Mouse (Mus musculus) right cerebral cortex, adult 18-20 months (tissue): ENCODE data around the gene Ube2e2.
"Not testable (repeated sequence)": the region's sequence is repeated elsewhere in the genome, so short reads cannot be mapped to it uniquely, and the experiment has no call there.

Source experiments
- DNase-seq: peaks from one replicate; pipeline ENCODE4 v3.0.0; 2022; ENCODE audit warnings: mixed read lengths

Gene Ube2e2

DNA sequence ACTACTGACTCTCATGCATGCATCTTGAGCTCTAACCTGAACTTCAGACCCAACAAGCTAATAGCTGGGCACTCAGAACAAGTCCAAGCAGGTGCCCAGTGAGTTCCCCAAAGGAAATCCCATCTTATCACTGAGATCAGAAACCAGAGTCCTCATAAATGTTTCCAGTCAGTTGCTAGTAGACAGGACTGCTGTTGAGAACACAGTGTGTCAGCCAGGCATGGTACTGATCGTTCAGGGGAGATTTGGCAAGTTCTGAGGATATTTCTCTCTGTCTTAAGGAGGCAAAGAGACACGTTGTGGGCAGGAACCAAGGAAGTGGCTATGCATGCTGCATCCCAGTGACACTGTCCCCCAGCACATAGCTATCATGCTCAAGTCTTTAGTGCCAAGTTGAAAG is 275.5 kb downstream of the Ube2e2 start:
- DNase-seq = peak; percentile 19

DNA sequence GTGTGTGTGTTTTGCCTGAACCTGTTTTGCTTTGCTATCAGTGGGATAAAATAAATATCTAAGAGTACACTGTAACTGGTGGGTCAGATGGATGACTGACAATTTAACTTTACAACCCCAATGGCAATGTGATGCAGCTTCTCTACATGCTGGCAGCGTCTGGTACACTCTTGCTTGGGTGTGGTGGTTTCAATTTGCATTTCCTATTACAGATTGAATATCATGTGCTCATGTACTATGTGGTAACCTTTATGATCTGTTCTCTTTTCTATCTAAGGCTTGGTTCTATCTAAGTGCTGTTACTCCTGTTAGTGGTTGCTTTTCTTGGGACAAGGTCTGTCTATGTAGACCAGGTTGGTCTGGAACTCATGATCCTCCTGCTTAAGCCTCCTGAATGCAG is 292.1 kb downstream of the Ube2e2 start:
- no peak for DNase-seq

DNA sequence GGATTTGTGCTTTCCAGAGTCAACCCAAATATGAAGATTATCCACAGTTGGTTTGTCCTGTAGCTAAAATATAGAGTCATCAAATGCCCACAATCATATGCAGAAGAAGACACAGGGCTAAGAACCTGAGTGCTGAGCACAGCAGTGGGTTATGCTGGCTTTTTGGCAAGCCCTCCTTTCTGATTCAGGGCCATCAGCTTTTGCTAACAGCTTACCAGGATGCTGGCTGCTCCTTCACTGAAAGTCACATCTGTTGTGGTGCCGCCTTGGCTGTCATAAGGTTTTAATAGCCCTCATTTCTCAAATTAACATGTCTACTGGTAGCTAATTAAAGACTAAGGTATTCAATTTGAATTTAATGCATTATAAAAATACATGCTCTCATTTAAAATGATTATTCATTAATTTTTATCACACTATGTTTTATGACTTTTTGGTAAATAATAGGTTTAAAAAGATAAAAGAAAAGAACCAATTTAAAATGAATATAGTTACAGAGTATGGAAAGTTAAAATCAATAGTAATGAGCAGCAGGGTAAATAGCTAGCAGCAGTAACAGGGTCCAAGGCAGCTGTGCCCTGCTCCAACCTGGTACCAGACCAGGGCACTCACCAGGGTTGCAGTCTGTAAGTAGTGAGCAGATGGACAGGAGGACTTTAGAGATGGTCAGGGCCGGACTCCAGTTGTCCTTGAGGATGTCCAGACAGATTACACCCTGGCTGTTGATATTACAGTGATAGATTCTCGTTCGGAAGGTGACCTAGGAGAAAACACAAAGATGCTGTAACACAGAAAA is 307.6 kb downstream of the Ube2e2 start:
- DNase-seq = no peak

DNA sequence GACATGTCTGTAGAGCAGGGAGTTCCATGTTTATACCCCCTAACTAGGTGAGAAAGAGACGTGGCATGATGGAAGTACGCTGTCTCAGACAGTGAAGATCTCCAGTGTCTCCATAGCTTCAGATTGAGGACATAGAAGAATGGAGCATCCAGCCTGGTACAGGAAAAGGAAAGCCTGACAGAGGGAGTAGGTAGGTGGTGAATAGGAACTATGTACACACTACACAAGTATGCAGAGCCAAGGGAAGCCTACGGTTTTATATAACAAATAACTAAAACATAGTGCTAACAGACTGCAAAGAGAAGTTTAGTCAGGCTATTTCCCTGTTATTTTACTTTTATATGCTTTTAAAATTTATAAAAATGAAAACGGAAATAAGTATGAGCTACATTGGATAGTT is 312.3 kb downstream of the Ube2e2 start:
- DNase-seq = peak; percentile 38

DNA sequence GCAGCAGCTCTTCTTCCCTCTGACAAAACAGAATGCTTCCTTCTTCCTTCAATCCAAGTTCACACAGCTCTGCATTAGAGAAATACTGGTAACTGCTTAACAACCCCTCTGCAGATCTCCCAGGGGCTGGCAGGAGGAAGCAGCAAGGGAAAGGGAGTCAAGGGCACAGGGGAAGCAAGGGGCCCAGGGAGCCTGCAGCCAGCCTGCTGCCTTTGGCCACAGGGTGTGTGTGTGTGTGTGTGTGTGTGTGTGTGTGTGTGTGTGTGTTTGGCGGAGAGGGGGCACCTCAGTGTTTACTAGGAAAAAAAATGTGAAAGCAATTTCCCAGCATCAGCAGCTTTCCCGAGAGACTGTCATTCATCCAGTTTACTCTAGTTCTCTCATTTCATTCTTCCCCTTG is 319.3 kb downstream of the Ube2e2 start:
- no peak for DNase-seq

DNA sequence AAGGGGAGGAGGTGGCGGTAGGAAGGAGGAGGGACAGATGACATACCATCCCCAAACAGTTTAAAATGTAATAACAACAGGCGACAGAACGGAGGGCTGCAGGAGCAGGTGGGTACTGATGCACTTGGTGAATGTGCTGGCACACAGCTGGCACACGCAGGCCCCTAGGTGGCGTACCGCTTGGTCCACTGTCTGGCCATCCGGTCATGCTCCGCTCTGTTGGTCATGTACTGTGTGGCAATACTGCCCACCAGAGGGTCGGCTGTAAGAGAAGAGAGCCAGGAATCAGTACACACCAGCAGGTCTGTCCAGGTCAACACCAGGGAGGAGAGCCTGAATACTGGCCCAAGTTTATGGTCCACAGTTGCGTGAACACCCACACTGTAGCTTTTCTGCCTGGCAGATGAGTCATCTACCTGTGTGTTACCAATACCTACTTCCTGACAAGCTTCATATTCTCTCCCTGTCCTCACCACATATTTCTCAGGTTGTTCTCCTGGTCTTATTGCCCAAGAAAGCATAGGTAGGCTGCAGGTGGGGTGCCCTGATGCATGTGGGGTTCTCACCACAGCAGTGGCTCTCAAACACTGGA is 319.8 kb downstream of the Ube2e2 start:
- no peak for DNase-seq

DNA sequence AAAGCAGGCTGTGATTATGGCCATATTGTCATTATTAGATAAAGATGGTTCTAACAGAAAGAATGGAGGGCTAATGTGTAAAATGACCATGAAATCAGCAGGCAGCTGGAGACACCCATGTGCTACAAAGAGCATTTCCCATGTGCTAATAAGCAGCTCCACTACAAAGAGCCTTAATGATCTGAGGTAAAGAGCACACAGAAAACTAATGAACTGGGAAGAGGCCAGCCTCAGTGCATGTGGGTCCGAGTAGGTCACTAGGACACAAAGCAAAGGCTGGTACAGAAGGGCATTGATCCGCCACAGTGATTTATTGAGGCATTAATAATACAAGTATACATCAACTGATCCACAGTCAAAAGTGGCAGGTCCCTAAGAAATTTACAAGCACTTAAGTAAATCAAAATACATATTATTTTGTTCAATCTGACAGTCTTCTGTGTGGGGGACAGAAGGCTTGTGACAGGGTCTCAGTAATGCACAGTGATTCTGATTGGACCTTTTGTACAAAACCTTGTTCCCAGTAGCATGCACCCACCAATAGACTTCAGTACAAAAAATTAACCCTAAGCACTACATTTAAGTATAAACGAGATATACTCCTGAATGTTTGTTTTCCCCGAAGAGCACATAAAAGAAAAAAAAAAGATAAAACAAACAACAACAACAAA is 320.6 kb downstream of the Ube2e2 start:
- DNase-seq = no peak

DNA sequence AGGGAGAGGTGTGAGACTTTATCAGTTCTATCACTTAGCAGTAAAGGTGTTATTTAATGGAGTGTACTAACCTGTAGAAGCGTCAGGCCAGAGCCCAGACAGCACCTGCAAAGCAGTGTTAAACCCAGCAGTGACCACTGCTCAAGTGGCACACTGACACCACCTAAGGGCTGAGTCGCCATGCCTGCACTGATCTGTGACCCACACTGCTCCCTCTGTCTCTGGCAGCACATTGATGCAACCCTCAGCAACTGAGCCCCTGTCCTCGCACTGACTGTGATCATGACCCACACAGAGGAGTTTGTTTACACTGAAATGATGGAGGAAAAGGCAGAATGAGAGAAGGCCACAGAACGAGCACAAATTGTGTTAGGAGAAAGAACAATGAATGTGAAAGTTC is 321.2 kb downstream of the Ube2e2 start:
- DNase-seq = no peak

DNA sequence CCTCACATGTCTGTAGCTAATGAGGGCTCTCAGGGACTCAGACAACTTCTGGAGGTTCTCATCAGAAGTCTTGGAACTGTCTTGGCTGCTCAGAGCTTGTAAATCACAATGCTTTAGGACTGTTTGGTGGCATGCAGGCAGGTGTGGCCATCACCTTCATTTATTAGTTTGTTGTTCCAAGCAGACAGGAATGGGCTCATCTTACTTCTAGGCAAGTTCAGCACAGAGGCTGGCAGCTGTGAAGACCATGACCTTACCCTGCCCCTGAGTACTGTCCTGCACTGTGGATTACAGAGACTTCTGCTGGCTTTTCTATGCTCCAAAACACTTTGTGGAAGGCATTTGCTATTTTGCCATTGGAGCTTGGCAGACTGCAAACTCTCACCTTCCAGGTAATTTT is 324.5 kb downstream of the Ube2e2 start:
- DNase-seq = no peak

DNA sequence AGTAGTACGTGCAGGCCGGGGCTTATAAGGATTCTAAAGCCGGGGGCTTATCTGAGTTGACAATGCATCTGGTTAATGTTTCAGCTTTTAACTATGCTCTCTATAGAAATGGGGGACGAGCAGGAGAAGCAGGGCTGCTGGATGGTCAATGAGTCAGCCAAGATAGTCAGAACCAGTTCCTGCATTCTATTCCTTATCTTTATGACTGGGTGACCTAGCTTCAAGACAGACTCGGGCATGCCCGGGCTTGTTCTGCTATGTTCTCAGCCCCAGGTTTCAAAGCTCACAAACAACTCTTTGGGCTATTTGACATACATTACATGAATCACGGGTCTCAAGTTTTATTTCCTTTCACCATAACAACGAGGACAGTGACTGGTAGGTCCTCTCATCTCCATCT is 329.1 kb downstream of the Ube2e2 start:
- not testable (repeated sequence) for DNase-seq

DNA sequence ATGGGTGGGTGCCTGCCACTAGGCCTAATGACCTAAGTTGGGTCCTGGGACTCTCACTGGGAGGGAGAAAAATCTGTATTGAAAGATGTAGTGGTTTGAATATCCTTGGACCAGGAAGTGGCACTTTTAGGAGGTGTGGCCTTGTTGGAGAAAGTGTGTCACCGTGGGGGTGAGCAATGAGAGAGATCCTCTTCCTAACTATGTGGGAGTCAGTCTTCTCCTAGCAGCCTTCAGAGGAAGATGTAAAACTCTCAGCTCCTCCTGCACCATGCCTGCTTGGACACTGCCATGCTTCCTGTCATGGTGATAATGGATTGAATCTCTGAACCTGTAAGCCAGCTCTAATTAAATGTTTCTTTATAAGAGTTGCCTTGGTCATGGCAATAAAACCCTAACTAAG is 338.8 kb downstream of the Ube2e2 start:
- DNase-seq = peak; percentile 49

DNA sequence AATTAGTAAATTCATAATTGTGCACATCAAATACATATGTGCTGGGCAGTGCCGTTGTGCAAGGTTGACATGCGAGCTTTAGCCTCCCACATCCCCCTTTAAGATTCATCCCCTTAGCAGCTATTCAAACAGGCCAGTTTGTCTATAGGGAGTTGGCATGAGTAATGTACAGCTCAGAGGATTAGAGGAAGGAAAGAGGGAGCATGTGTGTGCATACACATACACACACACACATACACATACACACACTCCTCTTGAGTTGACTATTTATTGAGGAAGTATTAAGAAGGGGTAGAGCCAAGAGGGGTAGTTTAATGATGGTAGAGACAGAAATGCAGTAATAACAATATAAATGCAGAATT is 339.5 kb downstream of the Ube2e2 start:
- DNase-seq = no peak

DNA sequence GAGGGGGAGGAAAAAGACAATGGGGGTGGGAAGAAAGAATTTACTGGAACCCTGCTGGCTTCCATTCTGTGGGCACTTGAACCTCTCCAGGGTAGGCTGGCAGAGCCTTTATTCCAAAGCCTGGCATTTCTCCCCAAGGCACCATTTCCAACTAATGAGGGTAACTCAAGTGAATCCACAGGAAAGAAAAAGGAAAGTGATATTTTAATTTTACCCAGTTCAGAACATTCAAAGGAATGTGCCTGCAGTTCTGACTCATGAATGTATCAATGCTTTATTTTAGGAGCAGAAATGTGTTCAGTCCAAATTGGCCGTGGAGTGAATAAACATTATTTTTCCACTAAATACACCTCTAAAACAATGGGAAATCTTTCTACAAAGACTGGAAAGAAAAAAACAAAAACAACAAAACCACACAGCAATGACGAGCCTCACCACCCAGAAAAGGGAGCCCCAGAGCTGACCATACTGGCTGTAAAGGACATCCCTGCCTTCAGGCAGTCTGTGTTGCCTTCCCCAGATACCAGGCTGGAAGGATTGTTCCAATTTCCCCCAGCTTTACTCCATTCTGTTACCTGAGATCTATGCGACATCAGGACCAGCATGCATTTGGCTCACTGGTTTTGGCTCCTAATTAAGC is 340.0 kb downstream of the Ube2e2 start:
- peak; percentile 57 for DNase-seq

DNA sequence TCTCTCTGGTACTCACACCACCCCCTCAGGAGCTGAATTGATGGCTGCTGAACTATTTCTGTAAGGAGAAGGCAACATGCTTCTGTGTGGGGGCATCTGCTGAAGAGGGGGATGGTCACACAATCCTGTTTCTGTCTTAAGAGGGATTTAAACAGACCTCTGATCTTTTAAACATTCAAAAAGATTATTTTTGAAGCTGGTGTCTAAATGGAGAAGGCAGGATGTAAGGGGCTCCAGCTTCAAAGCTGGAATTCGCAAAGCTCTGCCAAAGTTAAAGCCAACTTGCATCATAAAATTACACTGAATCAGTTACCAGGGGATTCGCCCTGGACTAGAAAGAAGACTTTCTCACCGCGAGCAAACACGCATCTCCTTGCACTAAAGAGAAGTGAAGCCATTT is 346.5 kb downstream of the Ube2e2 start:
- DNase-seq = peak; percentile 60

DNA sequence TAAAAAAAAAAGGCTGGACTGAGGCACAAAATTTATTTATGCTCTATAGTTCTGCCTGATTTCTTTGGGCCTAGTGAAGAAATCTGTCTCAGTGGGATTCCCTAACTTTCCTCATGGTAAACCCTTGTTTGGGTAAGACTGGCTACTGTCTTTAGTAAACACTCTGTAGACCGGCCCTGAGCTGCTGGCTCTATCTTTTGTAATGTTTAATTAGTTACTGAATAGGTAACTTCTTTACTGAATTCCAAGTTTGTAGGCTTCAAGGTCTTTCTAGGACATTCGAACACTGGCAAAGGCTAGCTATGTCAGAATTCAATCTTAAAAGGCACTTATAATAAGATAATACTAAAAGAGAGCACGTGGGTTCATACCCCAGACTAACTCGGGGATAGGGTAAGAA is 355.0 kb downstream of the Ube2e2 start:
- not testable (repeated sequence) for DNase-seq

DNA sequence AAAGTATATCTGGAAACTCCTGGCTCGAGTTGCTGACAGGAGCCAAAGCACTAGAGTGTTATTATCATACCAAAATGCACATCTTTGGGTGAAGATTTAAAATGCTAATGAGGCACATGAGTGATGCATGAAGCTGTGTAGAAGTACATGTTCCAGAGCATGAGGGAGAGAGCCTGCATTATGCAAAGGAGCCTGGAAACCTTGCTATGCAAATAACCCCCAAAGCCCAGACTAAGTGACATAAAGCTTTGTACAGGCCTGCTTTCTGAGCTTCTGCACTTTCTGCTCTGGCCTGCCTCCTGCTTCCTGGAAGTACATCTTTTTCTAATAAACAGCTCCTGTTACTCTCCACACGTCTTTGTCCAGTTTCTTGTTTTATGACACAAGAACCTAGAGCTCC is 363.2 kb downstream of the Ube2e2 start:
- DNase-seq = no peak

DNA sequence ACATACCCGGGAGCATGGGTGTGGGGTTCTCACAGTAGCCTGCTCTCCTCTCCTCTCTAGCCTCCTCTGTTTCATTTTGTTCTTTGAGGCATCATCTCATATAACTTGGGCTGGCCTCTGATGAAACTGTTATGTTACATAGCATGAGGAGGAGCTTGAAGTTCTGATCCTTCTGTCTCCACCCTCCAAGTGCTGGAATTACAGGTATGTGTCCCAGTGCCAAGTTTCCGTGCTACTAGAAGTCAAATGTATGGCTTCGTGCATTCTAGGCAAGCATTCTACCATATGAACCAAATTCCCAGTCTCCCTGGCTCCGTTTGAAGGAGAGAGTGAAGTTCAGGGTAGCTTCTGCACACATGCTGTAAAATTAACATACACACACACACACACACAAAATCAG is 363.6 kb downstream of the Ube2e2 start:
- DNase-seq = no peak
